Mouse (Mus musculus) liver, embryonic 14.5 days (tissue): Measurements from ENCODE around the gene Fgf15.

Experiments used
- CTCF ChIP-seq: IDR thresholded peaks from 2 replicates; pipeline ENCODE4 v1.5.1; 2016; ENCODE audit warnings: antibody characterized with exemption, low read depth, control low read depth
- EP300 ChIP-seq: IDR thresholded peaks from 2 replicates; pipeline ENCODE4 v1.6.1; 2016; ENCODE audit warnings: antibody characterized with exemption, low read depth

GRCm38 (mm10) chr7:144933336-144933735 is 37.0 kb downstream of the Fgf15 start:
- no peak for TF ChIP-seq CTCF
- no peak for TF ChIP-seq EP300
